Mouse (Mus musculus): ENCODE measurements around the gene Gpr176. TPM values are rescaled to one million over a fixed set of nuclear protein-coding genes. Genes with fewer than 3 reads are reported as not detected.

Gene Gpr176
- polyA plus RNA-seq, 1 experiment from 2014 or later = 1.8 TPM

Small RNA genes lying within 50 kb of the gene (microRNA-seq; reads per million reads assigned to microRNA genes)
- not detected for gene Gm22800

Other genes starting within 250 kb of the Gpr176 start
- gene Fsip1, start 116.5 kb downstream of the Gpr176 start, polyA plus RNA-seq (2015; fragmentation: Nextera tagmentation; extraction: Ambion mirVana) = 3.6 and 3.7 TPM in 2 replicates
- 8.3 and 8.8 TPM in 2 replicates for gene Eif2ak4, start 15.2 kb upstream of the Gpr176 start, polyA plus RNA-seq (2015; fragmentation: Nextera tagmentation; extraction: Ambion mirVana)
- gene Srp14, start 106.3 kb upstream of the Gpr176 start, polyA plus RNA-seq (2015; fragmentation: Nextera tagmentation; extraction: Ambion mirVana) = 336 and 347 TPM in 2 replicates
- gene Bmf, start 176.3 kb upstream of the Gpr176 start, polyA plus RNA-seq (2015; fragmentation: Nextera tagmentation; extraction: Ambion mirVana) = 1.6 and 2.8 TPM in 2 replicates
- 80.7 and 85.2 TPM in 2 replicates for gene Bub1b, start 224.8 kb upstream of the Gpr176 start, polyA plus RNA-seq (2015; fragmentation: Nextera tagmentation; extraction: Ambion mirVana)

All from forebrain, embryonic 13.5 days (tissue).